8 mouse cellular contexts compared by ENCODE assay signal in genomic region chr3:129725592-129725991, GRCm38 (mm10). TPM values are rescaled to one million over a fixed set of nuclear protein-coding genes. Genes with fewer than 3 reads are reported as not detected.
DNase-seq lines count a peak whose midpoint lies in the region; ATAC-seq and TF ChIP-seq lines count a peak whose summit lies in the region.

No protein-coding gene starts in this region.

- H3K9me3 ChIP-seq in heart, embryonic 10.5 days: no peaks in the 10 kb centered on the region
- no peaks in the 10 kb centered on the region for H3K9me3 ChIP-seq in G1E (replicated peaks)
- H3K9me3 ChIP-seq in heart, postnatal 0 days (replicated peaks; ENCODE audit: control insufficient read depth, low read length): no peaks in the 10 kb centered on the region
- H3K9me3 ChIP-seq in liver, postnatal 0 days (ENCODE audit: low read length): no peaks in the 10 kb centered on the region

- intact Hi-C loops in heart, postnatal 14 days (cut with DNase I): loop anchor here (10.0 kb wide), 1 partner anchor 329 kb away; no protein-coding TSS in a partner anchor

- H3K4me2 ChIP-seq in heart, postnatal 0 days (ENCODE audit: low read depth, low read length): peak overlapping the region; percentile 54
- peak overlapping the region; percentile 85 for H3K4me2 ChIP-seq in liver, postnatal 0 days (ENCODE audit: low read depth, low read length)

- H3K36me3 ChIP-seq in heart, embryonic 10.5 days: no peaks in the 10 kb centered on the region
- peaks cover 3% of the 10 kb centered on the region for H3K36me3 ChIP-seq in G1E (replicated peaks)
- H3K36me3 ChIP-seq in heart, postnatal 0 days (replicated peaks; ENCODE audit: control insufficient read depth, insufficient read depth, low read length): no peaks in the 10 kb centered on the region
- no peaks in the 10 kb centered on the region for H3K36me3 ChIP-seq in liver, postnatal 0 days (replicated peaks; ENCODE audit: insufficient read depth, low read length)

- no peaks in the 10 kb centered on the region for H3K27me3 ChIP-seq in heart, embryonic 10.5 days (ENCODE audit: insufficient read depth, poor library complexity, severe bottlenecking)
- H3K27me3 ChIP-seq in G1E (ENCODE audit: insufficient read depth, low read length): peaks cover 2% of the 10 kb centered on the region; the same call in 1 of the 2 replicates
- H3K27me3 ChIP-seq in heart, postnatal 0 days (ENCODE audit: control insufficient read depth, insufficient read depth, low read length): no peaks in the 10 kb centered on the region
- no peaks in the 10 kb centered on the region for H3K27me3 ChIP-seq in liver, postnatal 0 days (ENCODE audit: insufficient read depth, low read length)

- peaks cover 9% of the 10 kb centered on the region; the same call in 1 of the 2 replicates for H3K4me1 ChIP-seq in heart, embryonic 10.5 days
- peaks cover 28% of the 10 kb centered on the region for H3K4me1 ChIP-seq in G1E (ENCODE audit: insufficient read depth, low read depth, low read length)
- no peaks in the 10 kb centered on the region for H3K4me1 ChIP-seq in heart, postnatal 0 days (ENCODE audit: control insufficient read depth, insufficient read depth)
- H3K4me1 ChIP-seq in liver, postnatal 0 days (ENCODE audit: insufficient read depth): peaks cover 3% of the 10 kb centered on the region

- TF ChIP-seq CTCF in G1E (IDR thresholded peaks at IDR 0.05; ENCODE audit: low read depth, low read length): no peak
- TF ChIP-seq CTCF in heart, postnatal 0 days (IDR thresholded peaks at IDR 0.05; ENCODE audit: low read depth): no peak
- TF ChIP-seq CTCF in liver, postnatal 0 days (IDR thresholded peaks at IDR 0.05; ENCODE audit: low read depth): no peak

- 80% methylated on average over 5 of the region's 5 CpGs for WGBS in heart, embryonic 10.5 days
- WGBS in heart, postnatal 0 days: 80% methylated on average over 5 of the region's 5 CpGs
- 83% methylated on average over 5 of the region's 5 CpGs for WGBS in liver, postnatal 0 days (ENCODE audit: insufficient replicate concordance)

- TF ChIP-seq EP300 in heart, postnatal 0 days (IDR thresholded peaks at IDR 0.05; ENCODE audit: low read depth): no peak
- TF ChIP-seq EP300 in liver, postnatal 0 days (IDR thresholded peaks at IDR 0.05; ENCODE audit: low read depth): no peak

- peak overlapping the region; percentile 65 for H3K4me3 ChIP-seq in heart, embryonic 10.5 days
- peak overlapping the region; percentile 13; the same call in 1 of the 2 replicates for H3K4me3 ChIP-seq in G1E (ENCODE audit: low read depth, low read length)
- peak overlapping the region; percentile 63 for H3K4me3 ChIP-seq in heart, postnatal 0 days (ENCODE audit: low read depth, low read length)
- peak overlapping the region; percentile 69; the same call in 1 of the 2 replicates for H3K4me3 ChIP-seq in liver, postnatal 0 days (ENCODE audit: low read depth, low read length)

- DNase-seq in heart, embryonic 10.5 days (ENCODE audit: low spot score): no peak
- no peak for DNase-seq in heart, postnatal 14 days
- DNase-seq in G1E (ENCODE audit: low spot score): no peak
- DNase-seq in heart, postnatal 0 days (ENCODE audit: low spot score): no peak
- DNase-seq in liver, postnatal 0 days: no peak
- DNase-seq in natural killer cell, adult 2 months (ENCODE audit: low spot score in 2 of 2): no peak
- no peak for DNase-seq in right cerebral cortex, postnatal 25 days
- no peak for DNase-seq in lung, postnatal 25 days (ENCODE audit: low spot score)

- no peak overlapping the region for H3K9ac ChIP-seq in heart, postnatal 0 days (replicated peaks; ENCODE audit: low read depth, low read length)
- no peak overlapping the region for H3K9ac ChIP-seq in liver, postnatal 0 days (replicated peaks)

- ATAC-seq in G1E (ENCODE audit: extremely low read depth, insufficient number of reproducible peaks, low FRiP score, poor library complexity, severe bottlenecking): no peak
- ATAC-seq in heart, postnatal 0 days (ENCODE audit: insufficient read depth, low read depth): no peak
- no peak; the same call in 1 of the 2 replicates for ATAC-seq in liver, postnatal 0 days

- H3K27ac ChIP-seq in heart, embryonic 10.5 days: peak overlapping the region; percentile 90; the same call in 1 of the 2 replicates
- H3K27ac ChIP-seq in heart, postnatal 0 days (ENCODE audit: low read depth): no peak overlapping the region
- H3K27ac ChIP-seq in liver, postnatal 0 days (ENCODE audit: low read depth): no peak overlapping the region

RNA-seq across cellular contexts. Expression of gene Egf, which starts 29.5 kb away (rescaled TPM):
- 1.1 and 1.3 TPM in 2 replicates for polyA plus RNA-seq in heart, embryonic 10.5 days (2016; fragmentation: Nextera tagmentation; extraction: Ambion mirVana)
- 1 to 10 TPM; 1.7 to 2.3 TPM for total RNA-seq in heart, postnatal 14 days (2021)
- total RNA-seq in G1E (2014; fragmentation: Nextera tagmentation) (2.8 and 4.7 TPM in 2 replicates), G1E (2017) (2.4 and 2.6 TPM in 2 replicates)
- polyA plus RNA-seq in G1E (2012): 1.3 and 1.8 TPM in 2 replicates
- total RNA-seq in heart, postnatal 0 days (2014; rRNA removed; ENCODE audit: low replicate concordance): 2.6 and 12.4 TPM in 2 replicates
- polyA plus RNA-seq in heart, postnatal 0 days (2015; fragmentation: Nextera tagmentation; extraction: Ambion mirVana): 1.9 and 2.4 TPM in 2 replicates
- polyA plus RNA-seq in liver, postnatal 0 days (2015; fragmentation: Nextera tagmentation; extraction: Ambion mirVana): 0.25 and 0.39 TPM in 2 replicates

Comparison
In these comparisons a context has a peak if more than half of its experiments do, and no peak if none do; other contexts are left out.
1. H3K4me3 ChIP-seq: peak in every context shown above with its lines; median percentile 69 in liver, postnatal 0 days; 65 in heart, embryonic 10.5 days; 63 in heart, postnatal 0 days; 13 in G1E.